Mouse (Mus musculus) lung, embryonic 15.5 days (tissue): ENCODE measurements around the gene Hspa12b. TPM values are rescaled to one million over a fixed set of nuclear protein-coding genes. Genes with fewer than 3 reads are reported as not detected.
"Not testable (repeated sequence)": the region's sequence is repeated elsewhere in the genome, so short reads cannot be mapped to it uniquely, and the experiment has no call there.

Experiments
- ATAC-seq: fragments of 200-750 bp; cut with Nextera tagmentation; 2 replicates; pipeline ENCODE4 v1.8.0; 2017; ENCODE audit warnings: moderate number of reproducible peaks, borderline replicate concordance; ENCODE audit not compliant: low FRiP score, low TSS enrichment; ENCODE audit errors: extremely low read depth
- H3K27ac ChIP-seq: fragments of 300-500 bp; sonication (generic); 2 replicates; pipeline ENCODE4 v1.5.1; 2015; ENCODE audit warnings: moderate library complexity, mild to moderate bottlenecking, inconsistent platforms
- H3K27me3 ChIP-seq: fragments of 300-500 bp; sonication (generic); 2 replicates; pipeline ENCODE4 v1.6.1; 2015; ENCODE audit warnings: inconsistent platforms
- H3K36me3 ChIP-seq: fragments of 300-500 bp; sonication (generic); 2 replicates; pipeline ENCODE4 v1.6.1; 2015; ENCODE audit warnings: inconsistent platforms
- H3K4me1 ChIP-seq: fragments of 300-500 bp; sonication (generic); 2 replicates; pipeline ENCODE4 v1.6.1; 2015; ENCODE audit warnings: inconsistent platforms
- H3K4me2 ChIP-seq: fragments of 300-500 bp; sonication (generic); 2 replicates; pipeline ENCODE4 v1.6.1; 2015; ENCODE audit warnings: inconsistent platforms, mild to moderate bottlenecking, moderate library complexity
- H3K4me3 ChIP-seq: fragments of 300-500 bp; sonication (generic); 2 replicates; pipeline ENCODE4 v1.5.1; 2015; ENCODE audit warnings: mild to moderate bottlenecking, inconsistent platforms
- H3K9ac ChIP-seq: fragments of 300-500 bp; sonication (generic); 2 replicates; pipeline ENCODE4 v1.6.1; 2015; ENCODE audit warnings: inconsistent platforms
- H3K9me3 ChIP-seq: fragments of 300-500 bp; sonication (generic); 2 replicates; pipeline ENCODE4 v1.6.1; 2016; ENCODE audit warnings: inconsistent platforms
- whole genome bisulfite sequencing: fragments of 180-500 bp; shearing (Covaris S2); methylation state at CpG from one replicate; pipeline ENCODE4 v1.1.7; 2015; 5-methylcytosine and 5-hydroxymethylcytosine counted together
- polyA plus RNA-seq: library from polyadenylated mRNA; unstranded; fragments of >200 nt; fragmentation: Nextera tagmentation; extraction: Ambion mirVana; gene quantifications from 2 replicates; pipeline ENCODE4 v1.2.1, GENCODE M21; 2015

Gene Hspa12b
- polyA plus RNA-seq, 1 experiment from 2014 or later, result 15.0 TPM

DNA sequence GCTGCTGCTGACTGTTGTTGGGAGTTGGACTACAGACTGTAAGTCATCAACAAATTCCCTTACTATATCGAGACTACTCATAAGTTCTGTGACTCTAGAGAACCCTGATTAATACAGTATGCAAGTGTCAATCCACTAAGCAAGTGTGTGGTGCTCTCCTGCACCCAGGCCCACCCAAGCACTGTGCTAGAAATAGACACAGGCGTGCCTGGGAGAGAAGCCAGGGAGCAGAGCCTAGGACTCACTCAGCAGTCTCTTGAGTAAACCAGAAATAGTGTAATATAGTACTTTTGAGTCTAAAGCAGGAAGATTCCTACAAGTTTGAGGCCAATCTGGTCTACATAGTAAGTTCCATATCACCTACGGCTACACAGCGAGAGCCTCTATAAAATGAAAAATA lies 23.1 kb upstream of the Hspa12b start:
- H3K36me3 ChIP-seq, result no peaks in the 10 kb centered on the region
- H3K27ac ChIP-seq, result no peak overlapping the region
- no peaks in the 10 kb centered on the region for H3K4me1 ChIP-seq
- H3K9me3 ChIP-seq, result no peaks in the 10 kb centered on the region
- H3K27me3 ChIP-seq, result no peaks in the 10 kb centered on the region
- 82% methylated on average over 4 of the region's 4 CpGs for WGBS
- H3K4me3 ChIP-seq, result no peak overlapping the region
- H3K9ac ChIP-seq, result no peak overlapping the region
- ATAC-seq, result no peak
- no peak overlapping the region for H3K4me2 ChIP-seq

DNA sequence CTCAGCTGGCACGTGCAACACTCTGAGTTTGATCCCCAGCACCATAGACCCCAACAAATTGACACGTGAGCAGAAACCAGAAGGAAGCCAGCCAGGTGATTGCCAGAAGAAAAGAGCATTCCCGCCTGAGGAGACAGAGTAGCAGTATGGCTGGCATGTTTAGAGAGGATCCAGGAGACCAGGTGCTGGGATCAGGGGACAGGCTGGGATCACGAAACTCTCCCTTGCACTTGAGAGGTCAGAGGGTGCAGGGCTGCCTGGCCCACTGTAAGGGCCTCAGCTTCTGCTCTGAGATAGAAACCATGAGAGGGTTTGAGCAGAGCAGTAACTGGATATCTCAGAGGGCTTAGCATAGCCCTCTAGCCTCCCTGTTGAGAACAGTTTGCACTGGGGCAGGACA lies 22.0 kb upstream of the Hspa12b start:
- not testable (repeated sequence) for H3K36me3 ChIP-seq, H3K27me3 ChIP-seq, H3K4me1 ChIP-seq, ATAC-seq, H3K27ac ChIP-seq, H3K4me2 ChIP-seq, H3K4me3 ChIP-seq, H3K9me3 ChIP-seq, H3K9ac ChIP-seq
- WGBS, result 61% methylated on average over 4 of the region's 4 CpGs

- no peak overlapping the region for H3K4me2 ChIP-seq
- no peak overlapping the region for H3K9ac ChIP-seq
- ATAC-seq, result no peak
- no peaks in the 10 kb centered on the region for H3K4me1 ChIP-seq
- H3K27me3 ChIP-seq, result no peaks in the 10 kb centered on the region
- no peaks in the 10 kb centered on the region for H3K9me3 ChIP-seq
- WGBS, result 82% methylated on average over 5 of the region's 5 CpGs
- no peak overlapping the region for H3K27ac ChIP-seq
- no peaks in the 10 kb centered on the region for H3K36me3 ChIP-seq
- no peak overlapping the region for H3K4me3 ChIP-seq
Observed at GRCm38 (mm10) chr2:131105989-131106388, 21.1 kb upstream of the Hspa12b start.

GRCm38 (mm10) chr2:131118968-131119574 lies 8.0 kb upstream of the Hspa12b start:
- WGBS, result 67% methylated on average over 2 of the region's 2 CpGs
- no peak for ATAC-seq
- H3K27ac ChIP-seq, result no peak overlapping the region

GRCm38 (mm10) chr2:131124166-131124565 lies 2.9 kb upstream of the Hspa12b start:
- no peaks in the 10 kb centered on the region for H3K36me3 ChIP-seq
- no peak overlapping the region for H3K9ac ChIP-seq
- H3K4me3 ChIP-seq, result no peak overlapping the region
- WGBS, result 60% methylated on average over 3 of the region's 3 CpGs
- no peaks in the 10 kb centered on the region for H3K9me3 ChIP-seq
- H3K27me3 ChIP-seq, result no peaks in the 10 kb centered on the region
- ATAC-seq, result no peak
- peaks cover 22% of the 10 kb centered on the region for H3K4me1 ChIP-seq
- H3K27ac ChIP-seq, result peak overlapping the region; percentile 66
- no peak overlapping the region for H3K4me2 ChIP-seq

More at GRCm38 (mm10) chr2:131118968-131119574, 8.0 kb upstream of the Hspa12b start:
- Histone ChIP-seq H3K36me3 (no peaks in the 10 kb centered on the region), H3K9ac (no peak overlapping the region), H3K4me1 (no peaks in the 10 kb centered on the region), H3K4me2 (no peak overlapping the region), H3K27me3 (no peaks in the 10 kb centered on the region), H3K4me3 (no peak overlapping the region), H3K9me3 (no peaks in the 10 kb centered on the region)

DNA sequence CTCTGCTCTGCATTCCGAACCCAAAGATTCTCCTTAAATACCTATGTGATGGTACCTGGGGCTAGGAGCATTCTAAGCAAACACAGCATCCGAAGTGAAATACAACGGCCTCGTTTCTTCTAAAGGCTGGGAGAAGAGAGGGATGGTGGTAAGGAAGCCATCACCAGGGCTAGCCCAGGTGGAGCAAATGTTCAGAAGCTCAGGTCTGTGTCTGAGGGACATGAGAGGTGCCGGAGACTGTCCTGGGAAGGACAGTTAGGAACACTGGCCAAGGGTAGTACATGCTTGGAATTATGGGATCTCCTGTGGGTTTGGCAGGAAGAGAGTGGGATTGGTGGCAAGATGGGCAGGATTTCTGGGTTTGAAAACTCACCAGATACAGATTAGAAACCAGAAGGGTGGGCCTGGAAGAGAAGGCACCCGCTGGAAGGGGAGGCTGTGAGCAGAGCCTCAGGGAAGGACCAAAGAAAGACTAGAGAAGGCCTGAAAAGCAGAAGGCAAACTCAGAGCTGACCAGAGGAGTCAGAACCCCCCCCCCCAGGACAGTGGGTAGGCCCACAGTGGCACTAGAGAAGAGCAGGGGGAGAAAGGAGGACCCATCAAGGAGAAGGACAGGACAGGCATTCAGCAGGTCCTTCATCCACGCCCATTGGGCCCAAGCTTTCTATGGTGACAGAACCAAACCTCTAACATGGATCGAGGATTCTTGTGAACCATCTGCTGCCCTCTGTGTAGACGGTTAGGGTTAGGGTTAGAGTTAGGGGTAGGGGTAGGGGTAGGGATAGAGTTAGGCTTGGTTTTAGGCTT lies 1.7 kb upstream of the Hspa12b start:
- Histone ChIP-seq H3K27me3 (no peaks in the 10 kb centered on the region), H3K27ac (no peak overlapping the region), H3K9me3 (no peaks in the 10 kb centered on the region), H3K4me3 (no peak overlapping the region), H3K9ac (no peak overlapping the region), H3K4me2 (no peak overlapping the region), H3K36me3 (no peaks in the 10 kb centered on the region), H3K4me1 (peaks cover 27% of the 10 kb centered on the region)
- 88% methylated on average over 9 of the region's 9 CpGs for WGBS
- no peak for ATAC-seq

GRCm38 (mm10) chr2:131125964-131126815 lies 890 bp upstream of the Hspa12b start:
- Histone ChIP-seq H3K9ac (peak overlapping the region; percentile 69; the same call in 1 of the 2 replicates), H3K4me2 (peak overlapping the region; percentile 75)

DNA sequence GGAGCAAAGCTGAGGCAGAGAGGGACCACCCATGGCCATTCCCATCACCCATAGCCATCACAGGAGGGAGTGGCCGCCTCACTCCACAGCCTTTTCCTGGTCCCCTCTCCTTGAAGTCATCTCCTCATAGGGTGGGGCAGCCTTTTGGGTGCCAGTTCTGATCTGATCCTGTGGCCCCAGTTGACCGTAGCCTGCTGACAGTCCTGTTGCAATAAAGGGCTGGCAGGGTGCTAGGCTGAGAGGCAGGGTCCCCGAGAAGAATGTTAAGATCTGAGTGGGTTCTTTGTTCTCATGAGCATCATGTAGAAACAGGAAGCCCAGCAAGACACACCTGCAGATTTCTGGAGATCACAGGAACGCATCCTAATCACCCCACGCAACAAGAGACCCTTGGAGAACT lies 1.1 kb downstream of the Hspa12b start:
- Histone ChIP-seq H3K4me1 (peaks cover 27% of the 10 kb centered on the region), H3K4me3 (peak overlapping the region; percentile 68), H3K4me2 (peak overlapping the region; percentile 75), H3K27me3 (no peaks in the 10 kb centered on the region), H3K9ac (peak overlapping the region; percentile 69; the same call in 1 of the 2 replicates), H3K36me3 (no peaks in the 10 kb centered on the region), H3K9me3 (no peaks in the 10 kb centered on the region), H3K27ac (no peak overlapping the region)
- no peak for ATAC-seq
- 62% methylated on average over 5 of the region's 5 CpGs for WGBS

More at GRCm38 (mm10) chr2:131125964-131126815, 890 bp upstream of the Hspa12b start:
- no peaks in the 10 kb centered on the region for H3K9me3 ChIP-seq
- H3K27ac ChIP-seq, result no peak overlapping the region; the same call in 1 of the 2 replicates
- 58% methylated on average over 9 of the region's 9 CpGs for WGBS
- H3K4me3 ChIP-seq, result no peak overlapping the region
- ATAC-seq, result peak; percentile 10; the same call in 1 of the 2 replicates
- H3K4me1 ChIP-seq, result peaks cover 27% of the 10 kb centered on the region
- H3K36me3 ChIP-seq, result no peaks in the 10 kb centered on the region
- H3K27me3 ChIP-seq, result no peaks in the 10 kb centered on the region

DNA sequence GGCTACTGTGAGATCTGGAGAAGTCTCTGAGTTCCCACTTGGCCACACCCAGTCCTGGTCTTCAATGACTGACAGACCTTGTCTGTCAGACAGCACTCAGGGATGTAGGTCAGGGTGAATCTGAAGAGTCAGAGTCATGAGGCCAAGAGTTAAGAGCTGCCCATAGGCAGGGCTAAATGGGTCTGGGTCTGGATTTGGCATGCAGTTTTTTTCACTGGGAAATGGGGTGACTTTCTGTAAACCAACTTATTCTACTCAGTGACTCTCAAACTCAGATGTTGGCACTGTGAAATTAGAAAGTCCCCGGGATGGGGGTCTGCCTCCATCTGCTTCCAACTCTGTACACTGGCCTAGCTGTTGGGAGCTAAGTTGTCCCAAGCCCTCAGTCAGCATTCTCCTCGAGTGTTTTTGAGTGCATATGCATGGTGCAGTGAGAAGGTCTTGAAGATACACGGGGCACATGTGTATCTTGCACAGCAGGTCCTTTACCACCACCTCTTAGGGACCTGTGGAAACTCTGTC lies 1.6 kb downstream of the Hspa12b start:
- peak overlapping the region; percentile 68 for H3K4me3 ChIP-seq
- no peaks in the 10 kb centered on the region for H3K27me3 ChIP-seq
- no peak for ATAC-seq
- H3K36me3 ChIP-seq, result no peaks in the 10 kb centered on the region
- H3K4me1 ChIP-seq, result peaks cover 31% of the 10 kb centered on the region
- no peak overlapping the region for H3K27ac ChIP-seq
- H3K4me2 ChIP-seq, result peak overlapping the region; percentile 75
- H3K9me3 ChIP-seq, result no peaks in the 10 kb centered on the region
- WGBS, result 72% methylated on average over 3 of the region's 3 CpGs
- H3K9ac ChIP-seq, result no peak overlapping the region

DNA sequence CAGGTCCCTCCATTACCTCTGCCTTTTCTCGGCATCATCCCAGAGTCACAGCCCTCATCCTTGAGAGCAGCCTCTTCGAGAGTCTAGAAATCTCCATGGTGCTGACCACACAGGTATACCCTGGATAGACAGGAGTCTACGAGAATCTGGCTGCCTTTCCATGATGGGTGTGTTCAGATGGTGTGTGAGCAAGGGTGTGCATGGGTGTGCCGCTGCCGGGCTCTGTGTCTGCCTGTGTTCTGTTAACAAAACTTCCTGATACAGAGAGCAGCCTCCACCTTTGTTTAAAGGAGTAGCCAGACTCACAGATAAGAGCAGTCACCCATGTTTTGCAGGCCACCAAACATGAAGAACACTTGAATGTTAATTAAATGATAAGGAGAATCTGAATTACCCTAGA lies 2.8 kb downstream of the Hspa12b start:
- H3K4me2 ChIP-seq, result peak overlapping the region; percentile 75; the same call in 1 of the 2 replicates
- H3K27ac ChIP-seq, result no peak overlapping the region
- no peak overlapping the region for H3K4me3 ChIP-seq
- ATAC-seq, result no peak
- no peaks in the 10 kb centered on the region for H3K27me3 ChIP-seq
- no peaks in the 10 kb centered on the region for H3K9me3 ChIP-seq
- no peaks in the 10 kb centered on the region for H3K36me3 ChIP-seq
- 68% methylated on average over 5 of the region's 5 CpGs for WGBS
- peaks cover 36% of the 10 kb centered on the region for H3K4me1 ChIP-seq
- H3K9ac ChIP-seq, result no peak overlapping the region

GRCm38 (mm10) chr2:131130849-131131248 lies 3.8 kb downstream of the Hspa12b start:
- 88% methylated on average over 2 of the region's 2 CpGs for WGBS
- Histone ChIP-seq H3K27ac (no peak overlapping the region), H3K4me3 (no peak overlapping the region), H3K27me3 (no peaks in the 10 kb centered on the region), H3K36me3 (no peaks in the 10 kb centered on the region), H3K9me3 (no peaks in the 10 kb centered on the region), H3K4me1 (peaks cover 39% of the 10 kb centered on the region), H3K4me2 (no peak overlapping the region), H3K9ac (no peak overlapping the region)
- no peak for ATAC-seq
